Mouse (Mus musculus): ENCODE data around the gene Ercc1. TPM values are rescaled to one million over a fixed set of nuclear protein-coding genes. Genes with fewer than 3 reads are reported as not detected.

The Ercc1 gene
- total RNA-seq, 2 experiments from 2014 or later: 35.6 to 41.8 TPM

DNA sequence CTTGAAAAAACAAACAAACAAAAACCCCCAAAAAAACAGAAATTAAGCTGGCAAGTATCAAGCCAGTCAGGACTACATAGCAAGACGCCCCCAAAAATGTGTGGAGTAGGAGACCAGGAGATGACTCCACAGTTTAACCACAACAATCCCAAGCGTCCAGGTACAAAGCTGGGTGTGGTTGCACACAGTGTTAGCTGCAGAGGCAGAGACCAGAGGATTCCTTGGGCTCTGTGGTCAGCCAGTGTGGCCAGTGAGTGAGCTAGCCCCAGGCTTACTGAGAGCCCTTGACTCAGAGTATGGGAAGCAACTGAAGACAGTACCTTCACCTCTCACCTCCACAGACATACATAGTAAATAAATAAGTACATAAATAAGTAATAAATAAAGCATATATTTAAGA lies 12.7 kb upstream of the Ercc1 start:
- DNase-seq (ENCODE audit: low spot score in 2 of 2): no peak
- intact Hi-C loops (cut with DNase I): no loop called here

DNA sequence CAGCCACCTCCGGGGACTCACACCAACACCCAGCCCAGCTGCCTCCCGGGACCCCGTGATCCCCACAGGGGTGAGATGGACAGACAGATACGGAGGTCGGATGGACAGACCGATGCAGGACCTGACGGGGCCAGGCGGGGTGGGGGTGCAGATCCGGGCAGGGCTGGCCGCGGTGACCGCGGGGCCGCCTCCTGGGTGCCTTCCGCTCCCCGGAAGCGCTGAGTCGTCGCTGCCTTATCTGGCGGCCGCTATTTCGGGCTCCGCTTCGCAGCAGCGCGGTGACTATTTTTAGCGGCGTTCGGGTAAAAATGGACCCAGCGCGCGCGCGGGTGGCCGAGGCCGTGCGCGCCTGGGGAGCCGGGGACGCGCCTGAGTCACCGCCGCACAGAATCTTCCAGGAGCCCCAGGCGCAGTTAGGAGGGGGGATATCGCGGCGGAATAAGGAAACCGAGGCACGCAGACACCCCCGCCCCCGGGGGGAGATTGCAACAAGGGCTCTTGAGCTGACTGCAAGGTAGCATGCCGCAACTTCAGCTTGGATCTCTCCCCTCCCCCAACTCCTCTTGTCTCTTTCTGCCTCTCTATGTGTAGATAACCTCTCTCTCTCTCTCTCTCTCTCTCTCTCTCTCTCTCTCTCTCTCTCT lies 11.7 kb upstream of the Ercc1 start:
- peak; percentile 87 to 91 for DNase-seq (ENCODE audit: low spot score in 2 of 2)
- intact Hi-C loops (cut with DNase I): no loop called here

DNA sequence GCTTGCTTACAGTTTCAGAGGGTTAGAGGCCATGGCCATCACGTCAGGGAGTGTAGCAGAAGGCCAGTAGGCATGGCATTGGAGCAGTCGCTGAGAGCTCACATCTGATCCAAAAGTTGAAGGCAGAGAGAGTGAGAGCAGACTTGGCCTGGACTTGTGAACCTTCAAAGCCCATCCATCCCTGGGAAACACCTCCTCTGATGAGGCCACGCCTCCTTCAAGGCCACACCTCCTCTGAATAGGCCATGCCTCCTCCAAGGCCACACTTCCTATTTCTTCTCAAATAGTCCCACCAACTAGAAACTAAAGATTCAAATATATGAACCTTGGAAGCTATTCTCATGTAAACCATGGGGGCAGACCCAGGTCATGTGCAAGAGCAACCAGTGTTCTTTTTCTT lies 9.0 kb upstream of the Ercc1 start:
- intact Hi-C loops (cut with DNase I): no loop called here
- DNase-seq (ENCODE audit: low spot score in 2 of 2): no peak

GRCm38 (mm10) chr7:19337122-19337521 lies 7.5 kb upstream of the Ercc1 start:
- peak in 1 of 2 experiments; percentile 70 for DNase-seq (ENCODE audit: low spot score in 2 of 2)
- intact Hi-C loops (cut with DNase I): no loop called here

DNA sequence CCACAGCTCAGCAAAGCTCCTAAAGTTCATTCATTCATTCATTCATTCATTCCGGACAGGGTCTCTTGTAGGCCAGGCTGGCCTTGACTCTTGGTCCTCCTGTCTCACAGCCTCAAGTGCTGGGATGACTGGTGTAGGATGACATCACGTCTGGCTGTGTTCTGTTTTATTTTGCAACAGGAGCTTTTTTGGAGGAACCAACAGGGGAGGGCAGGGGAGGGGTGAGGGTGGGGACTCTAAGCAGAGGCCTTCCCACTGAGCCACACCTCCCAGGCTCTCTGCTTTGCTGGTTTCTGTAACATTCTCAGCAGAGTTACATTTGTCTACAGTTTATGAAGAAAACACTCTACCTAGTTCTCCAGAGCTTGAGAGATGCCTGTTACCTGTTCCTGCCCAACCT lies 6.5 kb upstream of the Ercc1 start:
- DNase-seq (ENCODE audit: low spot score in 2 of 2): no peak
- intact Hi-C loops (cut with DNase I): no loop called here

DNA sequence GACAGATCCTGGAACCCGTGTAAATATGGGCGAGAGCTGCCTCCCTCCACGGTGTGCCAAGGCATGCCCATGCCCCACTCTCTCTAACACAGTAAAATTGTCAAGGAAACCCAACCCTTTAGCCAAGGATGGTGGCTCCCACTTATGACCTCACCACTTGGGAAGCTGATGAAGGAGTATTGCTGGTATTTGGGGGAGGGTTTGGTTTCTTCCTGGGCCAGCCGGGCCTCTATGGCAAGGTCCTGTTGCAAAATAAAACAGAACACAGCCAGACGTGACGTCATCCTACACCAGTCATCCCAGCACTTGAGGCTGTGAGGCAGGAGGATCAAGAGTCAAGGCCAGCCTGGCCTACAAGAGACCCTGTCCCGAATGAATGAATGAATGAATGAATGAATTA lies 6.0 kb upstream of the Ercc1 start:
- intact Hi-C loops (cut with DNase I): no loop called here
- no peak for DNase-seq (ENCODE audit: low spot score in 2 of 2)

DNA sequence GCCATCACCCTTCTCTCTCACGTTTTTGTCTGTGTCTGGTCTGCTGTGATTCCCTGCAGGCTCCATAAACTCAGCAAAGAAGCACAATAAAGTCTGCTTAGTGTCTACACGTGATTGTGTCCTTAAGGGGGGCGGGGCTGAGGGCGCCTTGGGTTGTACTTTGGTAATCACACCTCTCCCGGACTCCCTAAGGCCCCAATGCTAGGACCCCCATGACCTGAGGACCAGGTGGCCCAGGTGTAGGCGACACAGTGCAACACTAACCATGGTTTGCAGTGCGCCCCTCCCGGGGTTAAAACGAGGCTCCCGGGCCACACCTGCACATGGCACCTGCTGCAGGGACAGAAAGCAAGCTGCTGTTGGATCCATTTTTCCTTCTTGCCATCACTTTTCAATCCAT lies 3.3 kb upstream of the Ercc1 start:
- DNase-seq (ENCODE audit: low spot score in 2 of 2): no peak
- intact Hi-C loops (cut with DNase I): loop anchor here (5.0 kb wide), 2 partner anchors 104 to 164 kb away; partner anchors contain the start of gene Eml2

DNA sequence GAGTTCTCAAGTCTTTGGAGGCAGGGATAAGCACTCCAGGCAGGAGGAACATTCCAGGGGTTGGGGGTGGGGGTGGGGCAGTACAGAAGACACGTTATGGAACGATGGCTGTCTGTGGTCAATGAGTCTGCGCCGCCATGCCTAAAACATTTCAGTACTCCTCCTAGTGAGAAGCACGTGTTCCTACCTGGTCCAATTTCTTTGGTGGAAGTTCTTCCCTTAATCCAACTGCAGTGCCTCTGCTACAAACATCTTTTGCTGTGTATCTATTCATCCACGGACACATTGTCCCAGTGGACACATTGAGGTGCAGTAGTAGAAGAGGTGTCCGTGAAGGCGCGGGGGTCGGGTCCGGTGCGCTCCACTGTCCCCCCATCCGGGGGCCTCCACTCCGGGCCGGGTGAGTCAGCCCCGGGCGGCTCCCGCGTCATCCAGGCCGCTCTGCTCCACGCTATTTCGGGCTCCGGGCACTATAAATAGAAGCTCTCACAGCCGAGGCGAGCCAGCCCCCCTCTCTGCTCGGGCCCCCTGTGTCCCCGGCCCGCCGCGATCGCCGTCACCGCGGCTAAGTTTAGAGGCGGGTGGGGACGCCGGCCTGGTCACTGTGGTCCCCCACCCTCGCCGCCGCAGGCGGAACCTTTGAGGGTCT lies 2.7 kb upstream of the Ercc1 start:
- intact Hi-C loops (cut with DNase I): loop anchor here (1.0 to 5.0 kb wide), 3 partner anchors 41 to 165 kb away; partner anchors contain the start of gene Eml2
- DNase-seq (ENCODE audit: low spot score in 2 of 2): peak; percentile 75

DNA sequence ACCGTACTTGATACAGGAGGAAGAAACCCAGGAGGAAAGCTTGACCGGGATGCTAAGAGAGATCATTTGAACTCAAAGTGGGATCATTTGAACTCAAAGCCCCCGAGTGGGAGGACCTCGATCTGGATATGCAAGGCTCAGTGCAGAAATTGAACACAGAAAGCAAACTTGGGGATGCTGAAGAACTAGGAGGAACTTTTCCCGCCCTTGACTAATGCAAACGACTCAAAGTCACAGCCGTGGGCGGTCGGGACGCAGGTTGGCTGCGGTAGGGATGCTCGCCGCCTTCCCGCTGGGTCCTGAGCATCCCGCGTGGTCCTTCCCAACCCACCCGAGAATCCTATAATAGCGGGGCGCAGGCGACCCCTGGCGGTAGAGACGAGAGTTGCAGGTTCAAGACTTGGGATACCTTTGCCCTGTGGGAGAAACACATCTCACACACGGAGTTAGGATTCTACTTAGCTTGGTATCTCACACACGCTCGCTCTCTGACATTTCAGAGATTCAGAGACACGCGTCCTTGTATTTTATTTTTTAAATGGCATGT lies 2.0 kb upstream of the Ercc1 start:
- intact Hi-C loops (cut with DNase I): loop anchor here (1.0 to 5.0 kb wide), 3 partner anchors 41 to 165 kb away; partner anchors contain the start of gene Eml2
- DNase-seq (ENCODE audit: low spot score in 2 of 2): peak; percentile 89 to 91

DNA sequence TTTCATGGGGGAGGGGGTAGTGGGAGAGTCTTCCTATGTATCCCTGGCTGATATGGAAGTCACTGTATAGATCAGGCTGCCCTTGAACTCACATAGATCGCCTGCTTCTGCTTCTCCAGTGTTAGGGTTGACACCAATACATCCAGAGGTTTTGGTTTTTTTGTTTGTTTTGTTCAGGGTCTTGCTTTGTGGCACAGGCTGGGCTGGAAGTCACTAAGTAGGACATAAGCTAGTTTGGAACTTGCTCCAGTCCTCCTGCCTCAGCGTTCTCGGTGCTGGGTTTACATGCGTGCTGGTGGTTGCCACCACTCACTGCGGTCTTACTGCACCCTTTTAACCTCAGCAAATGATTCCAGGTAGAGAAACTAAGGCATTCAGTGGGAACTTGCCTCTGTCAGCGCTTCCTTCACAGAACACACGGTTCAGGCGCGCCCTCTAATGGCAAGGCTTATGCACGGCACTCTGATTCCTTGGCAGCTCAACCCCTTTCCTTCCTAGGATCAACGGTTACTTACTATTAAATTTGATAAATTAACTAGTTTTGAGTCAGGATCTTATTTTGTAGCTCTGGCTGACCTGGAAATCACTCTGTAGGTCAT lies 1.3 kb upstream of the Ercc1 start:
- DNase-seq (ENCODE audit: low spot score in 2 of 2): peak; percentile 57 to 69
- intact Hi-C loops (cut with DNase I): loop anchor here (5.0 kb wide), 2 partner anchors 106 to 166 kb away; partner anchors contain the start of gene Eml2

GRCm38 (mm10) chr7:19344938-19345471 lies 427 bp downstream of the Ercc1 start:
- intact Hi-C loops (cut with DNase I): loop anchor here (5.0 kb wide), 2 partner anchors 108 to 168 kb away; partner anchors contain the start of gene Eml2
- DNase-seq (ENCODE audit: low spot score in 2 of 2): peak; percentile 94 to 95

DNA sequence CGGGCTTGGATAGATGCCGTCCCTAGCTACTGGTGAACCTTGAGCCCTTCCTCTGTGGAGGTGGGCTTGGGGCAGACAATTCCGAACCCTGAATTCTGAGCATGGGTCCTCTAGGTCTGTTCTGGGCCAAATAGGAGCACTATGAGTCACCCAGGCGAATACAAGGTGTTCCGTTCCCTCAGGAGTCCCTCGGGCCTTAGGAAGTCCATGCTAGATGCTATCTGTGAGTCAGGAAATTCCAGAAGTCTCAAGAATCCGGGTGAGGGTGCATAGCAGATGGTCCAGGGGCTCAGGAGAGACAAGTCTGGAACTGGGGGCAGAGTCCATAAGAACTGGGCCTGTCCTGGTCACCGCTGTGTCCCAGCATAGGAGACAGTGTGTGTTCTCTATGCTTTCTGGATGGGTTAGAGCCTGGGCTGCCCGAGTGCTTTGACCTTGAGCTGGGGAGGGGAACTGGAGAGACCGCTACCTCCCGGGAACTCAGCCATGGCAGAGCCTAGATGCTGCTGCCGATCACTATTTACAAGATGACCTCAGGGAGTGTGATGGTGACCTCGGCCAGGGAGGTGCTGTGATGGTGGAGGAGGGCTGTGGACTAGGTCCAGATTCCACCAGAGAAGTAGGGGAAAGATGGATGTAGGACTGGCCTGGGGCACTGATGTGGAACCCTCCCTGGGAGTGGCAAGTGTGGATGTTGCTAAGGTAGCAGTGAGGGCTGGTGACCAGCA lies 4.8 kb downstream of the Ercc1 start:
- intact Hi-C loops (cut with DNase I): no loop called here
- no peak for DNase-seq (ENCODE audit: low spot score in 2 of 2)

GRCm38 (mm10) chr7:19350221-19350620 lies 5.6 kb downstream of the Ercc1 start:
- DNase-seq (ENCODE audit: low spot score in 2 of 2): no peak
- intact Hi-C loops (cut with DNase I): no loop called here

- intact Hi-C loops (cut with DNase I): no loop called here
- no peak for DNase-seq (ENCODE audit: low spot score in 2 of 2)
Measured at GRCm38 (mm10) chr7:19354991-19355390, 10.4 kb downstream of the Ercc1 start.

DNA sequence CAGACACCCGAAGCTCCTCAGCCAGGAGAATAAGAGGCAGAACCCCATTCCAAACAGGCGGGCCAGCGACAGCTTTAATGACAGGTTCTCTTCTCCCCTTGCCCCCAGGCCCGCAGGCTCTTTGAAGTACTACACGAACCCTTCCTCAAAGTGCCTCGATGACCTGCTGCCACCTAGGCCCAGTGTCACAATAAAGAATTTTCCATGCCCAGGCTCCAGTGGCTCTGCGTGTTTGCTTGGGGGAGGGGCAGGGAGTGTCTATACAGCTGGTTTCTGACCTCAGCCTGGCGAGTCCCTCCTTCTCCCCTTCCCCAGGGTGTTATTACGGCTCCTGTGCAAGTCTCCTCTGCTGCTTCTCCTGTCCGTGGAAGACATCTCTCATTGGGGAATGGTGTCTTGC lies 11.7 kb downstream of the Ercc1 start:
- DNase-seq (ENCODE audit: low spot score in 2 of 2): no peak

GRCm38 (mm10) chr7:19357381-19358375 lies 13.1 kb downstream of the Ercc1 start:
- no peak for DNase-seq (ENCODE audit: low spot score in 2 of 2)
- intact Hi-C loops (cut with DNase I): no loop called here

More for the DNA sequence above, 11.7 kb downstream of the Ercc1 start:
- intact Hi-C loops (cut with DNase I): no loop called here

GRCm38 (mm10) chr7:19358634-19359033 lies 14.1 kb downstream of the Ercc1 start:
- DNase-seq (ENCODE audit: low spot score in 2 of 2): no peak
- intact Hi-C loops (cut with DNase I): no loop called here

GRCm38 (mm10) chr7:19359299-19359891 lies 14.8 kb downstream of the Ercc1 start, which contains the start of the genes Cd3eap and Ppp1r13l:
Cd3eap (minus strand) TSS chr7:19359483.
Ppp1r13l (plus strand) TSS chr7:19359749.
- DNase-seq (ENCODE audit: low spot score in 2 of 2): peak; percentile 91 to 92
- intact Hi-C loops (cut with DNase I): no loop called here
